Mouse (Mus musculus) intestine, postnatal 0 days (tissue): ENCODE measurements around the gene Ccdc177. TPM values are rescaled to one million over a fixed set of nuclear protein-coding genes. Genes with fewer than 3 reads are reported as not detected.
A peak's percentile ranks its signal among the peaks of the same experiment; 100 is the strongest.

Experiments
- ATAC-seq: fragments of 200-750 bp; cut with Nextera tagmentation; 2 replicates; pipeline ENCODE4 v1.8.0; 2017; ENCODE audit warnings: mild to moderate bottlenecking, moderate TSS enrichment, moderate library complexity
- H3K27ac ChIP-seq: fragments of 300-500 bp; sonication (generic); 2 replicates; pipeline ENCODE4 v1.5.1; 2014; ENCODE audit warnings: mild to moderate bottlenecking, low read depth, low read length, moderate library complexity
- H3K27me3 ChIP-seq: fragments of 300-500 bp; sonication (generic); replicated peaks from 2 replicates; pipeline ENCODE4 v1.6.1; 2014; ENCODE audit warnings: low read length, mixed read lengths; ENCODE audit not compliant: control insufficient read depth, insufficient read depth
- H3K36me3 ChIP-seq: fragments of 300-500 bp; sonication (generic); 2 replicates; pipeline ENCODE4 v1.6.1; 2014; ENCODE audit warnings: mild to moderate bottlenecking, moderate library complexity; ENCODE audit not compliant: control insufficient read depth, insufficient read depth
- H3K4me1 ChIP-seq: fragments of 300-500 bp; sonication (generic); replicated peaks from 2 replicates; pipeline ENCODE4 v1.6.1; 2014; ENCODE audit warnings: antibody characterized with exemption, low read length, mixed read lengths; ENCODE audit not compliant: control insufficient read depth, insufficient read depth
- H3K4me2 ChIP-seq: fragments of 300-500 bp; sonication (generic); replicated peaks from 2 replicates; pipeline ENCODE4 v1.6.1; 2014; ENCODE audit warnings: low read depth, mild to moderate bottlenecking, moderate library complexity
- H3K4me3 ChIP-seq: fragments of 300-500 bp; sonication (generic); 2 replicates; pipeline ENCODE4 v1.5.1; 2014; ENCODE audit warnings: low read depth, low read length
- H3K9ac ChIP-seq: fragments of 300-500 bp; sonication (generic); 2 replicates; pipeline ENCODE4 v1.6.1; 2014; ENCODE audit warnings: mild to moderate bottlenecking, low read depth, low read length
- H3K9me3 ChIP-seq: fragments of 300-500 bp; sonication (generic); 2 replicates; pipeline ENCODE4 v1.6.1; 2016; ENCODE audit warnings: mixed run types; ENCODE audit not compliant: control insufficient read depth
- CTCF ChIP-seq: sonication (generic); IDR thresholded peaks from 2 replicates; pipeline ENCODE4 v1.5.1; 2016; ENCODE audit warnings: low read depth, mild to moderate bottlenecking, control low read depth, antibody characterized with exemption, moderate library complexity
- WGBS: fragments of 180-500 bp; shearing (Covaris S2); extraction: QIAGEN DNeasy Blood & Tissue Kit; methylation state at CpG from one replicate; pipeline ENCODE4 v1.1.7; 2014; 5-methylcytosine and 5-hydroxymethylcytosine counted together
- polyA plus RNA-seq: library from polyadenylated mRNA; unstranded; fragments of >200 nt; fragmentation: Nextera tagmentation; extraction: Ambion mirVana; gene quantifications from 2 replicates; pipeline ENCODE4 v1.2.1, GENCODE M21; 2015

Gene Ccdc177
- 0.03 and 0.10 TPM in 2 replicates for polyA plus RNA-seq

GRCm38 (mm10) chr12:80760396-80760801 is at the start of gene Ccdc177:
Gene Ccdc177, minus strand, starts transcription at chr12:80760687.
- no peaks in the 10 kb centered on the region for H3K36me3 ChIP-seq
- H3K27me3 ChIP-seq = peaks cover 54% of the 10 kb centered on the region
- peak within 1 kb of the TSS; percentile 56 for H3K4me3 ChIP-seq
- H3K4me2 ChIP-seq = peak within 1 kb of the TSS; percentile 96
- H3K4me1 ChIP-seq = peaks cover 6% of the 10 kb centered on the region
- no peak within 1 kb of the TSS for H3K9ac ChIP-seq
- peak; percentile 93 for TF ChIP-seq CTCF
- ATAC-seq = no peak
- no peaks in the 10 kb centered on the region for H3K9me3 ChIP-seq
- WGBS = under 1% methylated on average over 24 of the region's 24 CpGs
- no peak within 1 kb of the TSS for H3K27ac ChIP-seq

- no peak overlapping the region for H3K4me2 ChIP-seq
- no peak overlapping the region for H3K9ac ChIP-seq
- H3K27me3 ChIP-seq = no peaks in the 10 kb centered on the region
- peaks cover 4% of the 10 kb centered on the region; the same call in 1 of the 2 replicates for H3K36me3 ChIP-seq
- no peak for TF ChIP-seq CTCF
- no peak overlapping the region for H3K4me3 ChIP-seq
- peaks cover 13% of the 10 kb centered on the region; the same call in 1 of the 2 replicates for H3K4me1 ChIP-seq
- no peaks in the 10 kb centered on the region for H3K9me3 ChIP-seq
- H3K27ac ChIP-seq = no peak overlapping the region
- WGBS = 61% methylated on average over 2 of the region's 2 CpGs
- ATAC-seq = no peak
These were observed 49.5 kb upstream of the Ccdc177 start for GRCm38 (mm10) chr12:80810005-80810404.

- ATAC-seq = no peak
These were observed 47.1 kb upstream of the Ccdc177 start for GRCm38 (mm10) chr12:80807451-80808085.

GRCm38 (mm10) chr12:80804861-80805428 is 44.5 kb upstream of the Ccdc177 start:
- no peak for ATAC-seq
- Histone ChIP-seq H3K9me3 (no peaks in the 10 kb centered on the region), H3K27ac (no peak overlapping the region), H3K4me3 (no peak overlapping the region), H3K4me2 (no peak overlapping the region), H3K36me3 (peaks cover 6% of the 10 kb centered on the region; the same call in 1 of the 2 replicates), H3K4me1 (no peaks in the 10 kb centered on the region; the same call in none of the 2 replicates), H3K27me3 (no peaks in the 10 kb centered on the region), H3K9ac (no peak overlapping the region)
- 88% methylated on average over 6 of the region's 6 CpGs for whole genome bisulfite sequencing
- no peak for TF ChIP-seq CTCF

More at GRCm38 (mm10) chr12:80807451-80808085, 47.1 kb upstream of the Ccdc177 start:
- H3K27ac ChIP-seq = no peak overlapping the region
- H3K36me3 ChIP-seq = peaks cover 6% of the 10 kb centered on the region; the same call in 1 of the 2 replicates
- TF ChIP-seq CTCF = no peak
- no peak overlapping the region for H3K9ac ChIP-seq
- no peaks in the 10 kb centered on the region for H3K27me3 ChIP-seq
- H3K9me3 ChIP-seq = no peaks in the 10 kb centered on the region
- H3K4me2 ChIP-seq = no peak overlapping the region
- 45% methylated on average over 2 of the region's 2 CpGs for WGBS
- peaks cover 7% of the 10 kb centered on the region for H3K4me1 ChIP-seq
- no peak overlapping the region for H3K4me3 ChIP-seq

- Histone ChIP-seq H3K9me3 (no peaks in the 10 kb centered on the region), H3K4me1 (no peaks in the 10 kb centered on the region; the same call in none of the 2 replicates), H3K27ac (no peak overlapping the region), H3K9ac (no peak overlapping the region), H3K36me3 (peaks cover 6% of the 10 kb centered on the region; the same call in 1 of the 2 replicates), H3K4me2 (no peak overlapping the region; the same call in 1 of the 2 replicates), H3K27me3 (no peaks in the 10 kb centered on the region), H3K4me3 (no peak overlapping the region)
- 44% methylated on average over 3 of the region's 3 CpGs for WGBS
- ATAC-seq = no peak
- TF ChIP-seq CTCF = no peak
These were observed 43.4 kb upstream of the Ccdc177 start for GRCm38 (mm10) chr12:80803924-80804323.

GRCm38 (mm10) chr12:80801443-80801842 is 41.0 kb upstream of the Ccdc177 start:
- H3K4me1 ChIP-seq = no peaks in the 10 kb centered on the region; the same call in none of the 2 replicates
- H3K4me3 ChIP-seq = no peak overlapping the region
- no peak overlapping the region for H3K27ac ChIP-seq
- peak; percentile 46 for TF ChIP-seq CTCF
- ATAC-seq = no peak
- WGBS = 98% methylated on average over 1 of the region's 1 CpGs
- H3K9ac ChIP-seq = no peak overlapping the region
- no peak overlapping the region for H3K4me2 ChIP-seq
- H3K9me3 ChIP-seq = no peaks in the 10 kb centered on the region
- H3K36me3 ChIP-seq = peaks cover 6% of the 10 kb centered on the region; the same call in 1 of the 2 replicates
- no peaks in the 10 kb centered on the region for H3K27me3 ChIP-seq
